Mouse (Mus musculus) naive thymus-derived CD4-positive, alpha-beta T cell, adult 2 months (primary cell): ENCODE measurements around the gene Cnppd1.

Experiments used
- DNase-seq: peaks from one replicate; pipeline ENCODE4 v3.0.0-alpha.2; 2011; ENCODE audit warnings: low read depth

The Cnppd1 gene

GRCm38 (mm10) chr1:75147411-75148135 lies 5.1 kb upstream of the Cnppd1 start:
- DNase-seq, result no peak

- DNase-seq, result no peak
These were observed 3.1 kb upstream of the Cnppd1 start for GRCm38 (mm10) chr1:75145589-75145988.

- DNase-seq, result peak; percentile 84
These were observed 873 bp downstream of the Cnppd1 start for GRCm38 (mm10) chr1:75141486-75142190.

GRCm38 (mm10) chr1:75140601-75141190 lies 1.8 kb downstream of the Cnppd1 start:
- DNase-seq, result peak; percentile 32

GRCm38 (mm10) chr1:75138448-75138847 lies 4.1 kb downstream of the Cnppd1 start:
- DNase-seq, result no peak

- DNase-seq, result no peak
These were observed 5.8 kb downstream of the Cnppd1 start for GRCm38 (mm10) chr1:75136730-75137129.

GRCm38 (mm10) chr1:75136293-75136692 lies 6.2 kb downstream of the Cnppd1 start:
- no peak for DNase-seq

GRCm38 (mm10) chr1:75133421-75134207 lies 8.9 kb downstream of the Cnppd1 start, which contains the start of gene Slc23a3:
Gene Slc23a3 (minus strand): TSS chr1:75133890.
- DNase-seq, result no peak

GRCm38 (mm10) chr1:75128641-75129040 lies 13.9 kb downstream of the Cnppd1 start:
- no peak for DNase-seq

- DNase-seq, result no peak
These were observed 17.1 kb downstream of the Cnppd1 start for GRCm38 (mm10) chr1:75125418-75125817.

- DNase-seq, result peak; percentile 99
These were observed 17.9 kb downstream of the Cnppd1 start, which contains the start of gene Nhej1 for GRCm38 (mm10) chr1:75124346-75125321. Gene Nhej1 (minus strand): TSS chr1:75125200.

GRCm38 (mm10) chr1:75122211-75122610 lies 20.3 kb downstream of the Cnppd1 start:
- peak; percentile 71 for DNase-seq
